Mouse (Mus musculus) midbrain, postnatal 0 days (tissue): ENCODE results near the gene Nos1. TPM values are rescaled to one million over a fixed set of nuclear protein-coding genes. Genes with fewer than 3 reads are reported as not detected.

ENCODE experiments used
- ATAC-seq: fragments of 200-750 bp; cut with Nextera tagmentation; 2 replicates; pipeline ENCODE4 v1.8.0; 2017; ENCODE audit warnings: moderate number of reproducible peaks, mild to moderate bottlenecking, moderate TSS enrichment, moderate library complexity; ENCODE audit not compliant: low FRiP score
- DNase-seq: peaks from one replicate; pipeline ENCODE4 v3.0.0-alpha.2; 2015; ENCODE audit warnings: low spot score
- H3K27ac ChIP-seq: fragments of 300-500 bp; sonication (generic); 2 replicates; pipeline ENCODE4 v1.5.1; 2014; ENCODE audit warnings: low read depth, mild to moderate bottlenecking, low read length, mixed read lengths
- H3K27me3 ChIP-seq: fragments of 300-500 bp; sonication (generic); 2 replicates; pipeline ENCODE4 v1.6.1; 2014; ENCODE audit warnings: low read length, control low read depth, mixed read lengths; ENCODE audit not compliant: insufficient read depth
- H3K36me3 ChIP-seq: fragments of 300-500 bp; sonication (generic); 2 replicates; pipeline ENCODE4 v1.6.1; 2014; ENCODE audit warnings: low read length, control low read depth, mixed read lengths; ENCODE audit not compliant: insufficient read depth
- H3K4me1 ChIP-seq: fragments of 300-500 bp; sonication (generic); 2 replicates; pipeline ENCODE4 v1.6.1; 2014; ENCODE audit warnings: mild to moderate bottlenecking, control low read depth, antibody characterized with exemption, low read length, mixed read lengths; ENCODE audit not compliant: insufficient read depth
- H3K4me2 ChIP-seq: fragments of 300-500 bp; sonication (generic); 2 replicates; pipeline ENCODE4 v1.6.1; 2014; ENCODE audit warnings: low read depth, mild to moderate bottlenecking, low read length, mixed read lengths; ENCODE audit not compliant: poor library complexity, severe bottlenecking
- H3K4me3 ChIP-seq: fragments of 300-500 bp; sonication (generic); 2 replicates; pipeline ENCODE4 v1.5.1; 2014; ENCODE audit warnings: low read depth, mild to moderate bottlenecking, low read length, moderate library complexity
- H3K9ac ChIP-seq: fragments of 300-500 bp; sonication (generic); replicated peaks from 2 replicates; pipeline ENCODE4 v1.6.1; 2014; ENCODE audit warnings: mild to moderate bottlenecking, low read length, moderate library complexity, mixed read lengths; ENCODE audit not compliant: poor library complexity, severe bottlenecking
- H3K9me3 ChIP-seq: fragments of 300-500 bp; sonication (generic); 2 replicates; pipeline ENCODE4 v1.6.1; 2016; ENCODE audit warnings: low read length, control low read depth
- CTCF ChIP-seq: IDR thresholded peaks from 2 replicates; pipeline ENCODE4 v1.5.1; 2016; ENCODE audit warnings: antibody characterized with exemption, mild to moderate bottlenecking
- WGBS: fragments of 180-500 bp; shearing (Covaris S2); extraction: QIAGEN DNeasy Blood & Tissue Kit; methylation state at CpG from one replicate; pipeline ENCODE4 v1.1.7; 2014; 5-methylcytosine and 5-hydroxymethylcytosine counted together
- polyA plus RNA-seq: library from polyadenylated mRNA; unstranded; fragments of >200 nt; fragmentation: Nextera tagmentation; extraction: Ambion mirVana; gene quantifications from 2 replicates; pipeline ENCODE4 v1.2.1, GENCODE M21; 2015
- total RNA-seq: library from RNA; depleted of rRNA; stranded (reverse); fragments of >200 nt; gene quantifications from 2 replicates; pipeline ENCODE4 v1.2.3, GENCODE M21; 2014; rRNA removed

The Nos1 gene
- total RNA-seq = 17.8 and 25.7 TPM in 2 replicates
- polyA plus RNA-seq = 3.4 and 3.5 TPM in 2 replicates

- Histone ChIP-seq H3K4me1 (no peaks in the 10 kb centered on the region), H3K27ac (no peak within 1 kb of the TSS), H3K36me3 (no peaks in the 10 kb centered on the region), H3K4me2 (no peak within 1 kb of the TSS), H3K9me3 (no peaks in the 10 kb centered on the region), H3K4me3 (no peak within 1 kb of the TSS), H3K9ac (no peak within 1 kb of the TSS), H3K27me3 (no peaks in the 10 kb centered on the region)
- WGBS = 39% methylated on average over 9 of the region's 10 CpGs
- DNase-seq (no peak), ATAC-seq (no peak)
- no peak for TF ChIP-seq CTCF
Measured at GRCm38 (mm10) chr5:117780681-117781080, at the start of gene Nos1. Gene Nos1 (plus strand): TSS chr5:117781032.

DNA sequence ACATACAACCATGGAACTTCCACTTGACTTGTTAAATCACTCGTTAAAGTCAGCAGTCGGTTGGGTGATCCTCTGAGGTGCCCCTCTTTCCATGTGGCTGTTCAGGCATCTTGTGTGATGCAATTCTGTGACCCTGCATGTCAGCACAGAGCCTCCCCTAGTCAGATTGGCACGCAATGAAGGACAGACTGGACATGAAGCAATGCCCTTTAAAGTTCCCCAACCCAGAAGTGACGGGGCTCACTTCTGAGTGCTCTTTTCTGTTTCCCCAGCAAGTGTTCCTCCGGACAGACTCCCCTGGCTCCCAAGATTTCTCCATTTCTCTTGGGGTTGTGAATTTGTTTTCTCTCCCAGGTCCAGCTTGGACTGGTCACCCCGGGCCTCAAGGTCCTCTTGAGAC, 49.5 kb upstream of the Nos1 start:
- Histone ChIP-seq H3K36me3 (peaks cover 3% of the 10 kb centered on the region; the same call in 1 of the 2 replicates), H3K4me1 (no peaks in the 10 kb centered on the region), H3K27ac (no peak overlapping the region), H3K4me3 (no peak overlapping the region), H3K9ac (no peak overlapping the region), H3K27me3 (no peaks in the 10 kb centered on the region), H3K4me2 (no peak overlapping the region), H3K9me3 (no peaks in the 10 kb centered on the region)
- 62% methylated on average over 6 of the region's 6 CpGs for WGBS
- no peak for TF ChIP-seq CTCF
- DNase-seq (no peak), ATAC-seq (no peak)

DNA sequence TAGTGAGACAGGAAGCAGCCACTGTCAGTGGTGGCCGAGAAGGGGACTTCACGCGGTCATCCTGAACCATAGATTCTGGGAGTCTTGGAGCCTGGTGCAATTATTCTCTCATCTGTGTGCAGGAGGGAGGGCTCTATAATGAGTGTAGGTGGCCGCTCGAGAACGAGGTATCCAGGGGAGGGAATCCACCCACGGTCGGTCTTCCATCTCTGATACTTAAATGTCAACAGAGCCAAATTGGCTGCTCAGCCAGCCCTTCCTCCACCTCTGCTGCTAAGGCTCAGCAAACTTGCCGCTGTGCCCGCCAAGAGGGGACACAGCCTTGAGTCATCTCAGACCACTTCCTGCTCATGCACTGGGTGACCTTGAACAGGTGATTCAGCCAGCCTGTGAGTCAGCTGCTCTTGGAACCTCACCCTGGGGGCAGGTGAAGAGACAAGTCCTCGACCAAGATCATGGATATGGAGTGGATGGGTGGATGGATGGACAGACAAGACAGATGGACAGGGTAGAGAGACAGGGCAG, 36.1 kb upstream of the Nos1 start:
- Histone ChIP-seq H3K4me1 (0 out of 2 replicates have a peak, but pooled peaks cover 4% of the 10 kb centered on the region), H3K36me3 (peaks cover 7% of the 10 kb centered on the region; the same call in 1 of the 2 replicates), H3K9ac (no peak overlapping the region), H3K9me3 (no peaks in the 10 kb centered on the region), H3K4me2 (no peak overlapping the region), H3K27me3 (no peaks in the 10 kb centered on the region), H3K4me3 (no peak overlapping the region), H3K27ac (no peak overlapping the region)
- no peak for TF ChIP-seq CTCF
- WGBS = 87% methylated on average over 11 of the region's 11 CpGs
- ATAC-seq (no peak), DNase-seq (no peak)

DNA sequence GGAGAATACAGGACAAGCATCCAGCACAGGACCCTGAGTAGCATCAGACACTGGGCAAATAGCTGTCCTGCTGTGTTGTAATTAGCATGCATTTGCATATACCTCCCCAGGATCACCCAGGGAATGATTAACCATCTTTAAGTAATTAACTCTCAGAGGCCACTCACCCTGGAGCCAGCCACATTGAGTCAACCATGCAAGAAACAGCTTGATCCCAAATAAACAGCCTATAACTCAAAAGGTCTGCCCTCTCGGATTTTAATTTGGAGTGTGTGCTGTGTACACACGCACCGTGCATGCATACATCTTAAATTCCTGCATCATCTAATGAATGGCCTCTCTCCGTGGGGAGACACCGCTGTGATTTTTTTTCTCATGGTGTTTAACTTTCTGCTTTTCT, 31.5 kb upstream of the Nos1 start:
- ATAC-seq (no peak), DNase-seq (peak; percentile 25)
- no peak for TF ChIP-seq CTCF
- Histone ChIP-seq H3K4me1 (0 out of 2 replicates have a peak, but pooled peaks cover 4% of the 10 kb centered on the region), H3K4me3 (no peak overlapping the region), H3K27me3 (no peaks in the 10 kb centered on the region), H3K27ac (no peak overlapping the region), H3K9ac (no peak overlapping the region), H3K4me2 (no peak overlapping the region), H3K9me3 (no peaks in the 10 kb centered on the region), H3K36me3 (peaks cover 7% of the 10 kb centered on the region; the same call in 1 of the 2 replicates)
- WGBS = 30% methylated on average over 5 of the region's 5 CpGs

DNA sequence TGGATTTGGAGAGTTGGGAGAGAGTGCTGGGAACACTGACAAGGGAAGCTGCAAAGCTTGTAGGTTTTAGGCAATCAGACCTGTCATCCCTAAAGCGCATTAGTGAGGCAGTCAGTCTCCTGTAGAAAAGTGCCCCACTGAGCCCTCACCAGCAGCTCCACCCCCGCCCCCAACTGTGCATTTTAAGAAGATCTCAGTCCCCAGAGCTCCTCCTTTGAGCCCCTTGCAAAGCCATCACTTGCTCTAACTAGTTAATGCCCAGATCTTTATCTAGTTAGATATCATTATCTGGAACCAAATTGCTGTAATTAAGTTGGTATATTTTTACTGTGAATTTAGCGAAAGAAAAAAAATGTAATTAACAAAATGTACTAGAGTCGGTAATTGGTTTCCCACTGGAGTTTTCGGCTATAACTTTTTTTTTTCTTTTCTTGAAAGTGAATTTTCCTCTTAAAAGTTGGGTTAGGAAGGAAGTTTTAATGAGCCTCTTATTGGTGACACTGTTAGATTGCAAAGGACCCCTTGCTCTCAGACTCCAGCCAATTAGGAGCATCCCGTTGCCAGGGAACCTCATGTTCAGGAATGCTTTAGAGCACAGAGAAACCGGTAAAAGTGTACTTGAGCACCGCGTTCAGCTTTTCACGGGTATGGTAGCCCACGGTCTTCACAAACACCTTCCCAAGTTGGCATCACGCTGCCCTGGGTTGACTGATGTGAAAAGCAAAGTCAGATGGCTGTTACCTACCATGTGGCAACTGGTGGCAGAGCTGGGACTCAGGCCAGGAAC, 22.9 kb upstream of the Nos1 start:
- H3K9me3 ChIP-seq = no peaks in the 10 kb centered on the region
- no peak overlapping the region for H3K4me3 ChIP-seq
- H3K36me3 ChIP-seq = 0 out of 2 replicates have a peak, but pooled peaks cover 7% of the 10 kb centered on the region
- no peak for TF ChIP-seq CTCF
- no peak overlapping the region for H3K9ac ChIP-seq
- no peak overlapping the region for H3K27ac ChIP-seq
- no peaks in the 10 kb centered on the region for H3K27me3 ChIP-seq
- no peaks in the 10 kb centered on the region for H3K4me1 ChIP-seq
- 21% methylated on average over 12 of the region's 12 CpGs for WGBS
- H3K4me2 ChIP-seq = no peak overlapping the region
- ATAC-seq = no peak
- DNase-seq = no peak

GRCm38 (mm10) chr5:117761181-117761832, 19.5 kb upstream of the Nos1 start:
- no peaks in the 10 kb centered on the region for H3K4me1 ChIP-seq
- H3K9me3 ChIP-seq = no peaks in the 10 kb centered on the region
- TF ChIP-seq CTCF = peak; percentile 56
- H3K4me3 ChIP-seq = no peak overlapping the region
- no peaks in the 10 kb centered on the region for H3K27me3 ChIP-seq
- H3K27ac ChIP-seq = no peak overlapping the region
- no peak overlapping the region for H3K9ac ChIP-seq
- peaks cover 23% of the 10 kb centered on the region for H3K36me3 ChIP-seq
- WGBS = 81% methylated on average over 9 of the region's 9 CpGs
- DNase-seq = peak; percentile 47
- ATAC-seq = no peak
- H3K4me2 ChIP-seq = no peak overlapping the region
